Mouse (Mus musculus): ENCODE results near the gene Iars2.

GRCm38 (mm10) chr1:185376390-185376789 lies 47.2 kb upstream of the Iars2 start:
- TF ChIP-seq POLR2A (IDR thresholded peaks at IDR 0.05; ENCODE audit: insufficient read depth, low read depth, low read length) (no peak), CTCF (IDR thresholded peaks at IDR 0.05) (no peak)
